Comparison of ENCODE assay signal across 8 mouse cellular contexts in the genomic region with DNA sequence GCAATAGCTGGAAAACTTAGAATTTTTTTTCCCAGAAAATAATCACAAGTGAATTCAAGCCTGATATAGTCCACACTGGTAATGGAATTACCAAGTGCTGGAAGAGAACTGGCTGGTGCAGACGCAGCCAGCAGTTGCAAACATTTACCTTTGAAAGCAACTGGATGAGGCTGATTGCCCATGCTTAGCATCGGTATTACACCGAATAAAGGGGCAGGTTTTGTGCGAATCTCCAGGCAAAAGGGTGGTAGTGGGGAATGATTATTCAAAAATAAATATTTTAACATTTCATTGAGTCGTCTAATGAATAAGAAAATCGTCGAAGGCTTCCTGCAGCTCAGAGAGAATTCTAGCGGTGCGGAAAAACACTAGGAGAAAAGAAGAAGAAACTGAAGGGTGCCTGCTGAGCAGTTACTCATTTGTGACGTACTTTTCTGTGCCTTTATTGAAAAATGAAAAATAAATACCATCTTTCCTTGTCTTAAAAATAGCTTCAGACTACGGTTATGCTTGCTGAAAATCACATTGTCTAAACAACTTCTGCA. TPM values are rescaled to one million over a fixed set of nuclear protein-coding genes. Genes with fewer than 3 reads are reported as not detected.
A peak's percentile ranks its signal among the peaks of the same experiment; 100 is the strongest.
DNase-seq lines count a peak whose midpoint lies in the region; ATAC-seq lines count a peak whose summit lies in the region.

No protein-coding gene starts in this region.

- no peaks in the 10 kb centered on the region for H3K27me3 ChIP-seq in heart, embryonic 13.5 days (replicated peaks)
- H3K27me3 ChIP-seq in embryonic facial prominence, embryonic 12.5 days, result peaks cover 6% of the 10 kb centered on the region; the same call in 1 of the 2 replicates
- H3K27me3 ChIP-seq in hindbrain, embryonic 13.5 days, result no peaks in the 10 kb centered on the region
- peaks cover 10% of the 10 kb centered on the region for H3K27me3 ChIP-seq in midbrain, embryonic 11.5 days (ENCODE audit: control insufficient read depth, insufficient read depth, low read length)

- peak overlapping the region; percentile 83 for H3K27ac ChIP-seq in heart, embryonic 13.5 days (replicated peaks)
- no peak overlapping the region for H3K27ac ChIP-seq in embryonic facial prominence, embryonic 12.5 days
- H3K27ac ChIP-seq in hindbrain, embryonic 13.5 days, result peak overlapping the region; percentile 90
- H3K27ac ChIP-seq in midbrain, embryonic 11.5 days (ENCODE audit: low read depth, low read length), result no peak overlapping the region

- H3K9me3 ChIP-seq in heart, embryonic 13.5 days, result no peaks in the 10 kb centered on the region
- no peaks in the 10 kb centered on the region for H3K9me3 ChIP-seq in embryonic facial prominence, embryonic 12.5 days
- no peaks in the 10 kb centered on the region for H3K9me3 ChIP-seq in hindbrain, embryonic 13.5 days
- H3K9me3 ChIP-seq in midbrain, embryonic 11.5 days (ENCODE audit: control insufficient read depth, low read length), result no peaks in the 10 kb centered on the region

- 8% methylated on average over 11 of the region's 11 CpGs for WGBS in heart, embryonic 13.5 days
- 4% methylated on average over 11 of the region's 11 CpGs for WGBS in embryonic facial prominence, embryonic 12.5 days
- WGBS in hindbrain, embryonic 13.5 days, result 2% methylated on average over 11 of the region's 11 CpGs
- WGBS in midbrain, embryonic 11.5 days, result 3% methylated on average over 11 of the region's 11 CpGs

- H3K4me3 ChIP-seq in heart, embryonic 13.5 days, result peak overlapping the region; percentile 61
- H3K4me3 ChIP-seq in embryonic facial prominence, embryonic 12.5 days, result peak overlapping the region; percentile 50
- peak overlapping the region; percentile 55 for H3K4me3 ChIP-seq in hindbrain, embryonic 13.5 days
- H3K4me3 ChIP-seq in midbrain, embryonic 11.5 days (ENCODE audit: low read depth, low read length), result peak overlapping the region; percentile 41

- H3K36me3 ChIP-seq in heart, embryonic 13.5 days, result no peaks in the 10 kb centered on the region
- no peaks in the 10 kb centered on the region for H3K36me3 ChIP-seq in embryonic facial prominence, embryonic 12.5 days
- H3K36me3 ChIP-seq in hindbrain, embryonic 13.5 days, result no peaks in the 10 kb centered on the region
- H3K36me3 ChIP-seq in midbrain, embryonic 11.5 days (ENCODE audit: control insufficient read depth, insufficient read depth, low read length), result no peaks in the 10 kb centered on the region

- H3K9ac ChIP-seq in heart, embryonic 13.5 days, result peak overlapping the region; percentile 92
- peak overlapping the region; percentile 69 for H3K9ac ChIP-seq in embryonic facial prominence, embryonic 12.5 days
- peak overlapping the region; percentile 89 for H3K9ac ChIP-seq in hindbrain, embryonic 13.5 days
- peak overlapping the region; percentile 75 for H3K9ac ChIP-seq in midbrain, embryonic 11.5 days (ENCODE audit: low read length)

- ATAC-seq in heart, embryonic 13.5 days (ENCODE audit: extremely low read depth, insufficient number of reproducible peaks, low FRiP score, low TSS enrichment), result no peak
- ATAC-seq in embryonic facial prominence, embryonic 12.5 days (ENCODE audit: insufficient number of reproducible peaks, insufficient read depth, low FRiP score, low TSS enrichment), result no peak
- no peak for ATAC-seq in hindbrain, embryonic 13.5 days (ENCODE audit: low FRiP score)
- ATAC-seq in midbrain, embryonic 11.5 days (ENCODE audit: low FRiP score), result no peak

- peak overlapping the region; percentile 96 for H3K4me2 ChIP-seq in heart, embryonic 13.5 days
- H3K4me2 ChIP-seq in embryonic facial prominence, embryonic 12.5 days (replicated peaks), result peak overlapping the region; percentile 97
- H3K4me2 ChIP-seq in hindbrain, embryonic 13.5 days, result peak overlapping the region; percentile 97
- H3K4me2 ChIP-seq in midbrain, embryonic 11.5 days, result peak overlapping the region; percentile 92

- H3K4me1 ChIP-seq in heart, embryonic 13.5 days, result peaks cover 38% of the 10 kb centered on the region
- H3K4me1 ChIP-seq in embryonic facial prominence, embryonic 12.5 days, result peaks cover 16% of the 10 kb centered on the region
- peaks cover 44% of the 10 kb centered on the region for H3K4me1 ChIP-seq in hindbrain, embryonic 13.5 days (replicated peaks)
- peaks cover 24% of the 10 kb centered on the region for H3K4me1 ChIP-seq in midbrain, embryonic 11.5 days (ENCODE audit: control insufficient read depth, insufficient read depth, low read length)

- DNase-seq in heart, postnatal 4 days, result no peak
- peak; percentile 87 for DNase-seq in midbrain, embryonic 11.5 days (ENCODE audit: low spot score, missing footprints)
- DNase-seq in frontal cortex, postnatal 36 days (ENCODE audit: low spot score in 2 of 2), result no peak
- no peak for DNase-seq in thymus, postnatal 10 days (ENCODE audit: low spot score in 2 of 2)
- no peak for DNase-seq in thymus, postnatal 0 days (ENCODE audit: low spot score)

RNA-seq across cellular contexts. Expression of gene Meis1, which starts 7.3 kb away (rescaled TPM):
- polyA plus RNA-seq in heart, embryonic 13.5 days (2015; fragmentation: Nextera tagmentation; extraction: Ambion mirVana), result 65.4 and 68.5 TPM in 2 replicates
- total RNA-seq in heart, postnatal 4 days (2021), result 10 to 100 TPM; 37.8 to 41.6 TPM
- polyA plus RNA-seq in embryonic facial prominence, embryonic 12.5 days (2016; fragmentation: Nextera tagmentation; extraction: Ambion mirVana), result 108 and 113 TPM in 2 replicates
- 211 and 212 TPM in 2 replicates for polyA plus RNA-seq in hindbrain, embryonic 13.5 days (2015; fragmentation: Nextera tagmentation; extraction: Ambion mirVana)
- polyA plus RNA-seq in midbrain, embryonic 11.5 days (2014; fragmentation: Nextera tagmentation; extraction: Ambion mirVana), result 39.4 and 39.6 TPM in 2 replicates
- polyA plus RNA-seq in thymus, postnatal 0 days (2015; fragmentation: Nextera tagmentation; extraction: Ambion mirVana), result 15.6 and 16.5 TPM in 2 replicates

Comparison
In these comparisons a context has a peak if more than half of its experiments do, and no peak if none do; other contexts are left out.
1. H3K27ac ChIP-seq: peak in heart, embryonic 13.5 days (single experiment) and hindbrain, embryonic 13.5 days (single experiment); none in embryonic facial prominence, embryonic 12.5 days (single experiment) and midbrain, embryonic 11.5 days (single experiment).
2. Peak in every context shown above with its lines, with median percentiles within 50 percentile points of each other: H3K4me2 ChIP-seq, H3K4me3 ChIP-seq and H3K9ac ChIP-seq.